Mouse (Mus musculus): ENCODE data around the gene Ptpro. TPM values are rescaled to one million over a fixed set of nuclear protein-coding genes. Genes with fewer than 3 reads are reported as not detected.

Ptpro gene
- polyA plus RNA-seq, 1 experiment = 6.6 TPM

- no peak for TF ChIP-seq CTCF (IDR thresholded peaks at IDR 0.05; ENCODE audit: borderline replicate concordance, insufficient read depth, low read depth, low read length)
- TF ChIP-seq POLR2A (IDR thresholded peaks at IDR 0.05; ENCODE audit: borderline replicate concordance, insufficient read depth, low read length) = no peak
- Histone ChIP-seq H3K4me1 (ENCODE audit: control insufficient read depth, insufficient read depth, low read length) (no peaks in the 10 kb centered on the region), H3K4me3 (replicated peaks; ENCODE audit: insufficient read depth, low read depth, low read length) (no peak overlapping the region), H3K27me3 (ENCODE audit: control insufficient read depth, insufficient read depth, low read length) (no peaks in the 10 kb centered on the region), H3K27ac (ENCODE audit: insufficient read depth, low read length) (no peak overlapping the region)
- no peak for DNase-seq
- 82% methylated on average over 8 of the region's 8 CpGs for WGBS
Measured at GRCm38 (mm10) chr6:137217841-137218463, 34.2 kb upstream of the Ptpro start.

GRCm38 (mm10) chr6:137252887-137253242, 746 bp downstream of the Ptpro start:
- Histone ChIP-seq H3K27ac (ENCODE audit: insufficient read depth, low read length) (no peak overlapping the region), H3K4me1 (ENCODE audit: control insufficient read depth, insufficient read depth, low read length) (no peaks in the 10 kb centered on the region), H3K27me3 (ENCODE audit: control insufficient read depth, insufficient read depth, low read length) (peaks cover 2% of the 10 kb centered on the region; the same call in 1 of the 2 replicates), H3K4me3 (replicated peaks; ENCODE audit: insufficient read depth, low read depth, low read length) (peak overlapping the region; percentile 38)
- under 1% methylated on average over 15 of the region's 15 CpGs for WGBS
- DNase-seq = peak in 1 of 2 experiments; percentile 9
- no peak for TF ChIP-seq POLR2A (IDR thresholded peaks at IDR 0.05; ENCODE audit: borderline replicate concordance, insufficient read depth, low read length)
- no peak for TF ChIP-seq CTCF (IDR thresholded peaks at IDR 0.05; ENCODE audit: borderline replicate concordance, insufficient read depth, low read depth, low read length)

GRCm38 (mm10) chr6:137253415-137253814, 1.3 kb downstream of the Ptpro start:
- no peak for DNase-seq
- TF ChIP-seq CTCF (IDR thresholded peaks at IDR 0.05; ENCODE audit: borderline replicate concordance, insufficient read depth, low read depth, low read length) = no peak
- no peak for TF ChIP-seq POLR2A (IDR thresholded peaks at IDR 0.05; ENCODE audit: borderline replicate concordance, insufficient read depth, low read length)
- no peaks in the 10 kb centered on the region for H3K4me1 ChIP-seq (ENCODE audit: control insufficient read depth, insufficient read depth, low read length)
- H3K4me3 ChIP-seq (replicated peaks; ENCODE audit: insufficient read depth, low read depth, low read length) = no peak overlapping the region
- WGBS = 31% methylated on average over 7 of the region's 7 CpGs
- H3K27ac ChIP-seq (ENCODE audit: insufficient read depth, low read length) = no peak overlapping the region
- peaks cover 2% of the 10 kb centered on the region; the same call in 1 of the 2 replicates for H3K27me3 ChIP-seq (ENCODE audit: control insufficient read depth, insufficient read depth, low read length)

GRCm38 (mm10) chr6:137261033-137261432, 8.9 kb downstream of the Ptpro start:
- Histone ChIP-seq H3K4me1 (ENCODE audit: control insufficient read depth, insufficient read depth, low read length) (no peaks in the 10 kb centered on the region), H3K27ac (ENCODE audit: insufficient read depth, low read length) (no peak overlapping the region), H3K27me3 (ENCODE audit: control insufficient read depth, insufficient read depth, low read length) (no peaks in the 10 kb centered on the region), H3K4me3 (replicated peaks; ENCODE audit: insufficient read depth, low read depth, low read length) (no peak overlapping the region)
- 100% methylated on average over 1 of the region's 1 CpGs for WGBS
- no peak for DNase-seq
- no peak for TF ChIP-seq CTCF (IDR thresholded peaks at IDR 0.05; ENCODE audit: borderline replicate concordance, insufficient read depth, low read depth, low read length)
- no peak for TF ChIP-seq POLR2A (IDR thresholded peaks at IDR 0.05; ENCODE audit: borderline replicate concordance, insufficient read depth, low read length)

- no peak for DNase-seq
- 43% methylated on average over 3 of the region's 3 CpGs for WGBS
- Histone ChIP-seq H3K4me1 (ENCODE audit: control insufficient read depth, insufficient read depth, low read length) (no peaks in the 10 kb centered on the region), H3K27ac (ENCODE audit: insufficient read depth, low read length) (no peak overlapping the region), H3K4me3 (replicated peaks; ENCODE audit: insufficient read depth, low read depth, low read length) (no peak overlapping the region), H3K27me3 (ENCODE audit: control insufficient read depth, insufficient read depth, low read length) (no peaks in the 10 kb centered on the region)
- TF ChIP-seq CTCF (IDR thresholded peaks at IDR 0.05; ENCODE audit: borderline replicate concordance, insufficient read depth, low read depth, low read length) (no peak), POLR2A (IDR thresholded peaks at IDR 0.05; ENCODE audit: borderline replicate concordance, insufficient read depth, low read length) (no peak)
Measured at GRCm38 (mm10) chr6:137262087-137262486, 10.0 kb downstream of the Ptpro start.

GRCm38 (mm10) chr6:137268019-137268418, 15.9 kb downstream of the Ptpro start:
- DNase-seq = no peak
- H3K27ac ChIP-seq (ENCODE audit: insufficient read depth, low read length) = no peak overlapping the region
- H3K27me3 ChIP-seq (ENCODE audit: control insufficient read depth, insufficient read depth, low read length) = no peaks in the 10 kb centered on the region
- TF ChIP-seq POLR2A (IDR thresholded peaks at IDR 0.05; ENCODE audit: borderline replicate concordance, insufficient read depth, low read length) = no peak
- no peak for TF ChIP-seq CTCF (IDR thresholded peaks at IDR 0.05; ENCODE audit: borderline replicate concordance, insufficient read depth, low read depth, low read length)
- WGBS = 80% methylated on average over 8 of the region's 8 CpGs
- H3K4me1 ChIP-seq (ENCODE audit: control insufficient read depth, insufficient read depth, low read length) = no peaks in the 10 kb centered on the region
- H3K4me3 ChIP-seq (replicated peaks; ENCODE audit: insufficient read depth, low read depth, low read length) = no peak overlapping the region

GRCm38 (mm10) chr6:137268592-137268991, 16.5 kb downstream of the Ptpro start:
- Histone ChIP-seq H3K27me3 (ENCODE audit: control insufficient read depth, insufficient read depth, low read length) (no peaks in the 10 kb centered on the region), H3K4me1 (ENCODE audit: control insufficient read depth, insufficient read depth, low read length) (no peaks in the 10 kb centered on the region), H3K27ac (ENCODE audit: insufficient read depth, low read length) (no peak overlapping the region), H3K4me3 (replicated peaks; ENCODE audit: insufficient read depth, low read depth, low read length) (no peak overlapping the region)
- WGBS = 93% methylated on average over 10 of the region's 10 CpGs
- TF ChIP-seq CTCF (IDR thresholded peaks at IDR 0.05; ENCODE audit: borderline replicate concordance, insufficient read depth, low read depth, low read length) (no peak), POLR2A (IDR thresholded peaks at IDR 0.05; ENCODE audit: borderline replicate concordance, insufficient read depth, low read length) (no peak)
- DNase-seq = no peak

- no peak for DNase-seq
- 55% methylated on average over 8 of the region's 8 CpGs for WGBS
- Histone ChIP-seq H3K4me1 (ENCODE audit: control insufficient read depth, insufficient read depth, low read length) (no peaks in the 10 kb centered on the region), H3K27ac (ENCODE audit: insufficient read depth, low read length) (no peak overlapping the region), H3K27me3 (ENCODE audit: control insufficient read depth, insufficient read depth, low read length) (no peaks in the 10 kb centered on the region), H3K4me3 (replicated peaks; ENCODE audit: insufficient read depth, low read depth, low read length) (no peak overlapping the region)
- TF ChIP-seq CTCF (IDR thresholded peaks at IDR 0.05; ENCODE audit: borderline replicate concordance, insufficient read depth, low read depth, low read length) (no peak), POLR2A (IDR thresholded peaks at IDR 0.05; ENCODE audit: borderline replicate concordance, insufficient read depth, low read length) (no peak)
Measured at GRCm38 (mm10) chr6:137272513-137272912, 20.4 kb downstream of the Ptpro start.

Data from cerebellum, adult 2 months (tissue).